Mouse (Mus musculus): ENCODE results near the gene Cd207.
"Not testable (repeated sequence)": the region's sequence is repeated elsewhere in the genome, so short reads cannot be mapped to it uniquely, and the experiment has no call there.

The Cd207 gene

GRCm38 (mm10) chr6:83699971-83700370, 22.3 kb upstream of the Cd207 start:
- no peak for DNase-seq (ENCODE audit: low read depth in 2 of 2, low spot score in 2 of 2)

GRCm38 (mm10) chr6:83697932-83698331, 20.3 kb upstream of the Cd207 start:
- DNase-seq (ENCODE audit: low read depth in 2 of 2, low spot score in 2 of 2): no peak

- DNase-seq (ENCODE audit: low read depth in 2 of 2, low spot score in 2 of 2): no peak
These were observed 19.0 kb upstream of the Cd207 start for GRCm38 (mm10) chr6:83696684-83697083.

- no peak for DNase-seq (ENCODE audit: low read depth in 2 of 2, low spot score in 2 of 2)
These were observed 18.1 kb upstream of the Cd207 start for GRCm38 (mm10) chr6:83695731-83696130.

- peak; percentile 49 to 68 for DNase-seq (ENCODE audit: low read depth in 2 of 2, low spot score in 2 of 2)
These were observed 16.2 kb upstream of the Cd207 start for GRCm38 (mm10) chr6:83693835-83694234.

GRCm38 (mm10) chr6:83692962-83693361, 15.3 kb upstream of the Cd207 start:
- DNase-seq (ENCODE audit: low read depth in 2 of 2, low spot score in 2 of 2): no peak

GRCm38 (mm10) chr6:83690936-83691335, 13.3 kb upstream of the Cd207 start:
- no peak for DNase-seq (ENCODE audit: low read depth in 2 of 2, low spot score in 2 of 2)

- DNase-seq (ENCODE audit: low read depth in 2 of 2, low spot score in 2 of 2): peak in 1 of 2 experiments; percentile 40
These were observed 12.6 kb upstream of the Cd207 start for GRCm38 (mm10) chr6:83690277-83690676.

- no peak for DNase-seq (ENCODE audit: low read depth in 2 of 2, low spot score in 2 of 2)
These were observed 11.7 kb upstream of the Cd207 start for GRCm38 (mm10) chr6:83689374-83689773.

GRCm38 (mm10) chr6:83673395-83673794, 4.3 kb downstream of the Cd207 start:
- DNase-seq (ENCODE audit: low read depth in 2 of 2, low spot score in 2 of 2): peak; percentile 71 to 80

- no peak for DNase-seq (ENCODE audit: low read depth in 2 of 2, low spot score in 2 of 2)
These were observed 12.6 kb downstream of the Cd207 start for GRCm38 (mm10) chr6:83665009-83665408.

- peak in 1 of 2 experiments; percentile 8 for DNase-seq (ENCODE audit: low read depth in 2 of 2, low spot score in 2 of 2)
These were observed 16.8 kb downstream of the Cd207 start for GRCm38 (mm10) chr6:83660821-83661220.

GRCm38 (mm10) chr6:83656087-83656486, 21.6 kb downstream of the Cd207 start, which contains the start of gene Clec4f:
Clec4f (minus strand) TSS chr6:83656187.
- no peak for DNase-seq (ENCODE audit: low read depth in 2 of 2, low spot score in 2 of 2)

- no peak for DNase-seq (ENCODE audit: low read depth in 2 of 2, low spot score in 2 of 2)
These were observed 30.9 kb downstream of the Cd207 start for GRCm38 (mm10) chr6:83646715-83647114.

GRCm38 (mm10) chr6:83635329-83635728, 42.3 kb downstream of the Cd207 start:
- no peak for DNase-seq (ENCODE audit: low read depth in 2 of 2, low spot score in 2 of 2)

GRCm38 (mm10) chr6:83634631-83635030, 43.0 kb downstream of the Cd207 start:
- DNase-seq (ENCODE audit: low read depth in 2 of 2, low spot score in 2 of 2): not testable (repeated sequence)

- not testable (repeated sequence) for DNase-seq (ENCODE audit: low read depth in 2 of 2, low spot score in 2 of 2)
These were observed 43.6 kb downstream of the Cd207 start for GRCm38 (mm10) chr6:83634106-83634505.

- DNase-seq (ENCODE audit: low read depth in 2 of 2, low spot score in 2 of 2): no peak
These were observed 45.8 kb downstream of the Cd207 start for GRCm38 (mm10) chr6:83631815-83632214.

GRCm38 (mm10) chr6:83626781-83627180, 50.9 kb downstream of the Cd207 start:
- DNase-seq (ENCODE audit: low read depth in 2 of 2, low spot score in 2 of 2): no peak
